Mouse (Mus musculus) hindbrain, embryonic 11.5 days (tissue): ENCODE data around the gene Timp4. TPM values are rescaled to one million over a fixed set of nuclear protein-coding genes. Genes with fewer than 3 reads are reported as not detected.

ENCODE experiments used
- ATAC-seq: fragments of 200-750 bp; cut with Nextera tagmentation; 2 replicates; pipeline ENCODE4 v1.8.0; 2017; ENCODE audit warnings: mild to moderate bottlenecking, moderate TSS enrichment, moderate library complexity; ENCODE audit not compliant: low FRiP score
- DNase-seq: peaks from one replicate; pipeline ENCODE4 v3.0.0-alpha.2; 2015; ENCODE audit warnings: low spot score
- H3K27ac ChIP-seq: fragments of 300-500 bp; sonication (generic); 2 replicates; pipeline ENCODE4 v1.5.1; 2014; ENCODE audit warnings: mild to moderate bottlenecking, low read depth, low read length
- H3K27me3 ChIP-seq: fragments of 300-500 bp; sonication (generic); 2 replicates; pipeline ENCODE4 v1.6.1; 2014; ENCODE audit warnings: mild to moderate bottlenecking, low read length, moderate library complexity, mixed read lengths; ENCODE audit not compliant: control insufficient read depth, insufficient read depth
- H3K36me3 ChIP-seq: fragments of 300-500 bp; sonication (generic); 2 replicates; pipeline ENCODE4 v1.6.1; 2014; ENCODE audit warnings: mild to moderate bottlenecking, low read length, moderate library complexity, mixed read lengths; ENCODE audit not compliant: control insufficient read depth, insufficient read depth
- H3K4me1 ChIP-seq: fragments of 300-500 bp; sonication (generic); replicated peaks from 2 replicates; pipeline ENCODE4 v1.6.1; 2014; ENCODE audit warnings: low read length, mixed read lengths; ENCODE audit not compliant: control insufficient read depth, insufficient read depth
- H3K4me2 ChIP-seq: fragments of 300-500 bp; sonication (generic); replicated peaks from 2 replicates; pipeline ENCODE4 v1.6.1; 2014; ENCODE audit warnings: mild to moderate bottlenecking, low read depth, low read length
- H3K4me3 ChIP-seq: fragments of 300-500 bp; sonication (generic); 2 replicates; pipeline ENCODE4 v1.5.1; 2014; ENCODE audit warnings: low read depth, low read length
- H3K9ac ChIP-seq: fragments of 300-500 bp; sonication (generic); 2 replicates; pipeline ENCODE4 v1.6.1; 2014; ENCODE audit warnings: low read depth, low read length
- H3K9me3 ChIP-seq: fragments of 300-500 bp; sonication (generic); 2 replicates; pipeline ENCODE4 v1.6.1; 2016; ENCODE audit warnings: low read length; ENCODE audit not compliant: control insufficient read depth
- WGBS: fragments of 180-500 bp; shearing (Covaris S2); extraction: QIAGEN DNeasy Blood & Tissue Kit; methylation state at CpG from one replicate; pipeline ENCODE4 v1.1.7; 2014; 5-methylcytosine and 5-hydroxymethylcytosine counted together
- polyA plus RNA-seq: library from polyadenylated mRNA; unstranded; fragments of >200 nt; fragmentation: Nextera tagmentation; extraction: Ambion mirVana; gene quantifications from 2 replicates; pipeline ENCODE4 v1.2.1, GENCODE M21; 2014

Gene Timp4
- polyA plus RNA-seq, 1 experiment from 2014 or later: 0.57 TPM

- H3K9me3 ChIP-seq: no peaks in the 10 kb centered on the region
- H3K4me1 ChIP-seq: no peaks in the 10 kb centered on the region
- no peak for ATAC-seq
- H3K36me3 ChIP-seq: no peaks in the 10 kb centered on the region
- H3K27me3 ChIP-seq: no peaks in the 10 kb centered on the region
- WGBS: 69% methylated on average over 3 of the region's 3 CpGs
- no peak overlapping the region for H3K27ac ChIP-seq
- DNase-seq: no peak
- no peak overlapping the region for H3K4me2 ChIP-seq
- no peak overlapping the region for H3K9ac ChIP-seq
- no peak overlapping the region for H3K4me3 ChIP-seq
These were observed 26.5 kb downstream of the Timp4 start for GRCm38 (mm10) chr6:115225519-115225918.

- Histone ChIP-seq H3K27me3 (no peaks in the 10 kb centered on the region), H3K27ac (no peak overlapping the region), H3K9me3 (no peaks in the 10 kb centered on the region), H3K4me1 (no peaks in the 10 kb centered on the region), H3K4me2 (no peak overlapping the region), H3K4me3 (no peak overlapping the region), H3K9ac (no peak overlapping the region), H3K36me3 (no peaks in the 10 kb centered on the region)
- no peak for ATAC-seq
- WGBS: 84% methylated on average over 8 of the region's 8 CpGs
- DNase-seq: no peak
These were observed 30.8 kb downstream of the Timp4 start for GRCm38 (mm10) chr6:115221215-115221641.

- Histone ChIP-seq H3K36me3 (no peaks in the 10 kb centered on the region), H3K4me1 (no peaks in the 10 kb centered on the region), H3K4me3 (no peak overlapping the region), H3K9me3 (no peaks in the 10 kb centered on the region), H3K27me3 (no peaks in the 10 kb centered on the region), H3K27ac (no peak overlapping the region), H3K9ac (no peak overlapping the region), H3K4me2 (no peak overlapping the region)
- 54% methylated on average over 5 of the region's 5 CpGs for WGBS
- ATAC-seq (no peak), DNase-seq (peak; percentile 3)
These were observed 38.9 kb downstream of the Timp4 start for GRCm38 (mm10) chr6:115213129-115213528.

- DNase-seq: no peak
- Histone ChIP-seq H3K27me3 (no peaks in the 10 kb centered on the region), H3K4me3 (no peak overlapping the region), H3K4me1 (no peaks in the 10 kb centered on the region), H3K36me3 (no peaks in the 10 kb centered on the region), H3K4me2 (no peak overlapping the region), H3K9ac (no peak overlapping the region), H3K9me3 (no peaks in the 10 kb centered on the region), H3K27ac (no peak overlapping the region)
- no peak for ATAC-seq
- WGBS: 60% methylated on average over 5 of the region's 5 CpGs
These were observed 39.7 kb downstream of the Timp4 start for GRCm38 (mm10) chr6:115212132-115212903.

- H3K9me3 ChIP-seq: no peaks in the 10 kb centered on the region
- no peak overlapping the region for H3K9ac ChIP-seq
- H3K4me1 ChIP-seq: no peaks in the 10 kb centered on the region
- H3K4me3 ChIP-seq: no peak overlapping the region
- DNase-seq: no peak
- no peak overlapping the region for H3K4me2 ChIP-seq
- no peak for ATAC-seq
- WGBS: 87% methylated on average over 3 of the region's 3 CpGs
- no peak overlapping the region for H3K27ac ChIP-seq
- H3K27me3 ChIP-seq: no peaks in the 10 kb centered on the region
- H3K36me3 ChIP-seq: no peaks in the 10 kb centered on the region
These were observed 41.2 kb downstream of the Timp4 start for GRCm38 (mm10) chr6:115210820-115211219.

- 84% methylated on average over 2 of the region's 2 CpGs for WGBS
- no peak for ATAC-seq
- no peaks in the 10 kb centered on the region for H3K36me3 ChIP-seq
These were observed 41.8 kb downstream of the Timp4 start for GRCm38 (mm10) chr6:115210187-115210586.

GRCm38 (mm10) chr6:115203029-115203428, 49.0 kb downstream of the Timp4 start:
- Histone ChIP-seq H3K36me3 (no peaks in the 10 kb centered on the region), H3K9me3 (no peaks in the 10 kb centered on the region), H3K4me2 (no peak overlapping the region), H3K27me3 (no peaks in the 10 kb centered on the region), H3K4me1 (no peaks in the 10 kb centered on the region), H3K27ac (no peak overlapping the region), H3K4me3 (no peak overlapping the region), H3K9ac (no peak overlapping the region)
- WGBS: 79% methylated on average over 3 of the region's 3 CpGs
- ATAC-seq (no peak), DNase-seq (no peak)

More at GRCm38 (mm10) chr6:115210187-115210586, 41.8 kb downstream of the Timp4 start:
- Histone ChIP-seq H3K9me3 (no peaks in the 10 kb centered on the region), H3K27me3 (no peaks in the 10 kb centered on the region), H3K9ac (no peak overlapping the region), H3K27ac (no peak overlapping the region), H3K4me1 (no peaks in the 10 kb centered on the region), H3K4me2 (no peak overlapping the region), H3K4me3 (no peak overlapping the region)
- no peak for DNase-seq

GRCm38 (mm10) chr6:115200753-115201152, 51.3 kb downstream of the Timp4 start:
- Histone ChIP-seq H3K27me3 (no peaks in the 10 kb centered on the region), H3K9me3 (no peaks in the 10 kb centered on the region), H3K27ac (no peak overlapping the region), H3K4me3 (no peak overlapping the region), H3K36me3 (no peaks in the 10 kb centered on the region), H3K4me1 (no peaks in the 10 kb centered on the region), H3K9ac (no peak overlapping the region), H3K4me2 (no peak overlapping the region)
- WGBS: 85% methylated on average over 3 of the region's 3 CpGs
- no peak for DNase-seq
- ATAC-seq: no peak
